ENCODE assay signal across 8 mouse cellular contexts in genomic region chrX:101300427-101301030, GRCm38 (mm10). TPM values are rescaled to one million over a fixed set of nuclear protein-coding genes. Genes with fewer than 3 reads are reported as not detected.
DNase-seq lines count a peak whose midpoint lies in the region; ATAC-seq lines count a peak whose summit lies in the region.

No protein-coding gene starts in this region.

- H3K36me3 ChIP-seq in forebrain, embryonic 12.5 days (replicated peaks), result peaks cover 15% of the 10 kb centered on the region
- H3K36me3 ChIP-seq in limb, embryonic 15.5 days, result peaks cover 10% of the 10 kb centered on the region; the same call in 1 of the 2 replicates

- H3K27me3 ChIP-seq in forebrain, embryonic 12.5 days, result peaks cover 31% of the 10 kb centered on the region; the same call in 1 of the 2 replicates
- H3K27me3 ChIP-seq in limb, embryonic 15.5 days, result peaks cover 17% of the 10 kb centered on the region; the same call in 1 of the 2 replicates

- peak overlapping the region; percentile 56 for H3K9ac ChIP-seq in forebrain, embryonic 12.5 days
- H3K9ac ChIP-seq in limb, embryonic 15.5 days, result no peak overlapping the region

- H3K9me3 ChIP-seq in forebrain, embryonic 12.5 days, result no peaks in the 10 kb centered on the region
- H3K9me3 ChIP-seq in limb, embryonic 15.5 days, result no peaks in the 10 kb centered on the region

- 22% methylated on average over 13 of the region's 13 CpGs for WGBS in forebrain, embryonic 12.5 days
- WGBS in limb, embryonic 15.5 days, result 30% methylated on average over 13 of the region's 13 CpGs

- peak overlapping the region; percentile 53 for H3K4me2 ChIP-seq in forebrain, embryonic 12.5 days
- peak overlapping the region; percentile 39 for H3K4me2 ChIP-seq in limb, embryonic 15.5 days

- intact Hi-C loops in gastrocnemius, postnatal 14 days (cut with DNase I; ENCODE audit: low total_unique reads), result no loop called here

- DNase-seq in gastrocnemius, postnatal 14 days, result peak; percentile 25
- no peak for DNase-seq in gastrocnemius, postnatal 25 days
- peak; percentile 20 for DNase-seq in R1 (ENCODE audit: low read depth, low spot score)
- DNase-seq in left cerebral cortex, adult 18-20 months (ENCODE audit: low spot score in 2 of 2), result no peak
- DNase-seq in frontal cortex, postnatal 36 days (ENCODE audit: low spot score in 2 of 2), result no peak
- DNase-seq in testis, postnatal 10 days (ENCODE audit: low spot score), result no peak

- H3K27ac ChIP-seq in forebrain, embryonic 12.5 days, result peak overlapping the region; percentile 80
- peak overlapping the region; percentile 47; the same call in 1 of the 2 replicates for H3K27ac ChIP-seq in limb, embryonic 15.5 days

- peak overlapping the region; percentile 49 for H3K4me3 ChIP-seq in forebrain, embryonic 12.5 days (replicated peaks)
- peak overlapping the region; percentile 43 for H3K4me3 ChIP-seq in limb, embryonic 15.5 days

- H3K4me1 ChIP-seq in forebrain, embryonic 12.5 days, result peaks cover 34% of the 10 kb centered on the region
- peaks cover 13% of the 10 kb centered on the region for H3K4me1 ChIP-seq in limb, embryonic 15.5 days

- peak; percentile 61 for ATAC-seq in forebrain, embryonic 12.5 days (ENCODE audit: low FRiP score)
- no peak for ATAC-seq in limb, embryonic 15.5 days (ENCODE audit: insufficient number of reproducible peaks, low FRiP score, low TSS enrichment, low read depth)

RNA-seq across cellular contexts. Expression of gene Nlgn3, which starts 1.6 kb away (rescaled TPM):
- total RNA-seq in gastrocnemius, postnatal 14 days (2021), result under 1 TPM; 0.18 to 0.66 TPM
- total RNA-seq in gastrocnemius, postnatal 25 days (2021), result under 1 TPM; 0.08 to 0.20 TPM
- polyA plus RNA-seq in forebrain, embryonic 12.5 days (2016; fragmentation: Nextera tagmentation; extraction: Ambion mirVana), result 32.2 and 36.3 TPM in 2 replicates
- polyA plus RNA-seq in limb, embryonic 15.5 days (2015; fragmentation: Nextera tagmentation; extraction: Ambion mirVana), result 12.9 and 14.3 TPM in 2 replicates
- total RNA-seq in left cerebral cortex, adult 18-20 months (2021), result 100 to 1,000 TPM; 144 to 152 TPM

RNA-seq across cellular contexts. Expression of gene Med12, which starts 26.7 kb away (rescaled TPM):
- total RNA-seq in gastrocnemius, postnatal 14 days (2021), result 10 to 100 TPM; 15.0 to 19.7 TPM
- total RNA-seq in gastrocnemius, postnatal 25 days (2021), result 10 to 100 TPM; 15.4 to 15.6 TPM
- 42.0 and 43.1 TPM in 2 replicates for polyA plus RNA-seq in forebrain, embryonic 12.5 days (2016; fragmentation: Nextera tagmentation; extraction: Ambion mirVana)
- polyA plus RNA-seq in limb, embryonic 15.5 days (2015; fragmentation: Nextera tagmentation; extraction: Ambion mirVana), result 28.7 and 30.5 TPM in 2 replicates
- 10 to 100 TPM; 20.5 to 22.3 TPM for total RNA-seq in left cerebral cortex, adult 18-20 months (2021)

RNA-seq across cellular contexts. Expression of gene Gm20489, which starts 31.7 kb away (rescaled TPM):
- not detected for total RNA-seq in gastrocnemius, postnatal 14 days (2021)
- not detected for total RNA-seq in gastrocnemius, postnatal 25 days (2021)
- polyA plus RNA-seq in forebrain, embryonic 12.5 days (2016; fragmentation: Nextera tagmentation; extraction: Ambion mirVana), result not detected in 2 replicates
- not detected in 2 replicates for polyA plus RNA-seq in limb, embryonic 15.5 days (2015; fragmentation: Nextera tagmentation; extraction: Ambion mirVana)
- not detected for total RNA-seq in left cerebral cortex, adult 18-20 months (2021)

RNA-seq across cellular contexts. Expression of gene Il2rg, which starts 32.5 kb away (rescaled TPM):
- total RNA-seq in gastrocnemius, postnatal 14 days (2021), result 1 to 10 TPM; 5.2 to 7.1 TPM
- total RNA-seq in gastrocnemius, postnatal 25 days (2021), result 1 to 10 TPM; 1.3 to 2.6 TPM
- 2.0 TPM in 2 replicates for polyA plus RNA-seq in forebrain, embryonic 12.5 days (2016; fragmentation: Nextera tagmentation; extraction: Ambion mirVana)
- 19.3 and 20.4 TPM in 2 replicates for polyA plus RNA-seq in limb, embryonic 15.5 days (2015; fragmentation: Nextera tagmentation; extraction: Ambion mirVana)
- 1 to 10 TPM in 1 of 2 experiments, under 1 TPM in 1; 0.86 to 1.3 TPM for total RNA-seq in left cerebral cortex, adult 18-20 months (2021)

RNA-seq across cellular contexts. Expression of gene Gm614, which starts 36.7 kb away (rescaled TPM):
- total RNA-seq in gastrocnemius, postnatal 14 days (2021), result not detected
- not detected for total RNA-seq in gastrocnemius, postnatal 25 days (2021)
- polyA plus RNA-seq in forebrain, embryonic 12.5 days (2016; fragmentation: Nextera tagmentation; extraction: Ambion mirVana), result not detected in 2 replicates
- polyA plus RNA-seq in limb, embryonic 15.5 days (2015; fragmentation: Nextera tagmentation; extraction: Ambion mirVana), result not detected in 2 replicates
- not detected for total RNA-seq in left cerebral cortex, adult 18-20 months (2021)

Comparison
In these comparisons a context has a peak if more than half of its experiments do, and no peak if none do; other contexts are left out.
1. DNase-seq: peak in gastrocnemius, postnatal 14 days (single experiment) and R1 (single experiment); none in gastrocnemius, postnatal 25 days (single experiment), left cerebral cortex, adult 18-20 months (0 of 2), frontal cortex, postnatal 36 days (0 of 2) and testis, postnatal 10 days (single experiment).
2. RNA of gene Nlgn3, which starts 1.6 kb away (total RNA-seq): 144 to 152 TPM in left cerebral cortex, adult 18-20 months; 0.18 to 0.66 TPM in gastrocnemius, postnatal 14 days and 0.08 to 0.20 TPM in gastrocnemius, postnatal 25 days; every median in the first group is over 10 times any median in the second.